Mouse (Mus musculus) neural tube, embryonic 11.5 days (tissue): ENCODE data around the gene Vps50. TPM values are rescaled to one million over a fixed set of nuclear protein-coding genes. Genes with fewer than 3 reads are reported as not detected.
"Not testable (repeated sequence)": the region's sequence is repeated elsewhere in the genome, so short reads cannot be mapped to it uniquely, and the experiment has no call there.

Source experiments
- ATAC-seq: fragments of 200-750 bp; cut with Nextera tagmentation; 2 replicates; pipeline ENCODE4 v1.8.0; 2017; ENCODE audit warnings: moderate number of reproducible peaks, mild to moderate bottlenecking, moderate TSS enrichment, moderate library complexity; ENCODE audit not compliant: insufficient read depth, low FRiP score, low TSS enrichment
- DNase-seq: peaks from one replicate; pipeline ENCODE4 v3.0.0-alpha.2; 2015; ENCODE audit warnings: low spot score
- H3K27ac ChIP-seq: fragments of 300-500 bp; sonication (generic); 2 replicates; pipeline ENCODE4 v1.5.1; 2014; ENCODE audit warnings: low read depth, mild to moderate bottlenecking, low read length
- H3K27me3 ChIP-seq: fragments of 300-500 bp; sonication (generic); 2 replicates; pipeline ENCODE4 v1.6.1; 2014; ENCODE audit warnings: mild to moderate bottlenecking, low read length, mixed read lengths; ENCODE audit not compliant: control insufficient read depth, insufficient read depth
- H3K36me3 ChIP-seq: fragments of 300-500 bp; sonication (generic); 2 replicates; pipeline ENCODE4 v1.6.1; 2014; ENCODE audit warnings: mild to moderate bottlenecking, low read length, moderate library complexity, mixed read lengths; ENCODE audit not compliant: control insufficient read depth, insufficient read depth
- H3K4me1 ChIP-seq: fragments of 300-500 bp; sonication (generic); 2 replicates; pipeline ENCODE4 v1.6.1; 2014; ENCODE audit warnings: low read length, mixed read lengths; ENCODE audit not compliant: control insufficient read depth, insufficient read depth
- H3K4me2 ChIP-seq: fragments of 300-500 bp; sonication (generic); 2 replicates; pipeline ENCODE4 v1.6.1; 2014; ENCODE audit warnings: low read depth, mild to moderate bottlenecking, moderate library complexity
- H3K4me3 ChIP-seq: fragments of 300-500 bp; sonication (generic); 2 replicates; pipeline ENCODE4 v1.5.1; 2014; ENCODE audit warnings: low read depth, low read length
- H3K9ac ChIP-seq: fragments of 300-500 bp; sonication (generic); 2 replicates; pipeline ENCODE4 v1.6.1; 2014; ENCODE audit warnings: mild to moderate bottlenecking, low read length
- H3K9me3 ChIP-seq: fragments of 300-500 bp; sonication (generic); 2 replicates; pipeline ENCODE4 v1.6.1; 2016; ENCODE audit warnings: low read length; ENCODE audit not compliant: control insufficient read depth
- WGBS: fragments of 180-500 bp; shearing (Covaris S2); extraction: QIAGEN DNeasy Blood & Tissue Kit; methylation state at CpG from one replicate; pipeline ENCODE4 v1.1.7; 2014; 5-methylcytosine and 5-hydroxymethylcytosine counted together
- polyA plus RNA-seq: library from polyadenylated mRNA; unstranded; fragments of >200 nt; fragmentation: Nextera tagmentation; extraction: Ambion mirVana; gene quantifications from 2 replicates; pipeline ENCODE4 v1.2.1, GENCODE M21; 2014

Gene Vps50
- polyA plus RNA-seq, 1 experiment from 2014 or later: 41.8 TPM

DNA sequence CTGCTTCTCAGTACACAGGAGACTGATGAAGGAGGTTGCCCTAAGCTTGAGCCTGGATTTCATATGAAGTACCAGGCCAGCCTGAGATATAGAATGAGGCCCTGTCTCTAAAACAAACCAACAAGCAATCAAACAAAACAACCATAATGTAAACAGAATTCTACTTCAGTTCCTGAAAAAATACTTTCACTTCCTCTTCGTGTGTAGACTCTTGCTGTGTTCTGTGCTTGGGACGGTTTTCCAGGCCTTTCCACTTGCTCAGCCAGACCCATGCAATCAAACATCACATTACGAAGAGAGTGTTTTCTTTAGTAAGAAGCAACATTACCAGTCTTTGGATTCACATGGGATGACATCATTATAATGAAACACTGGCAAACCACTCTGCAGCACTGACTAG, 16.5 kb upstream of the Vps50 start:
- no peak overlapping the region for H3K4me2 ChIP-seq
- no peak overlapping the region for H3K9ac ChIP-seq
- H3K27me3 ChIP-seq: no peaks in the 10 kb centered on the region
- 84% methylated on average over 3 of the region's 3 CpGs for WGBS
- DNase-seq (no peak), ATAC-seq (no peak)
- no peak overlapping the region for H3K27ac ChIP-seq
- no peak overlapping the region for H3K4me3 ChIP-seq
- no peaks in the 10 kb centered on the region for H3K4me1 ChIP-seq
- no peaks in the 10 kb centered on the region for H3K9me3 ChIP-seq
- no peaks in the 10 kb centered on the region for H3K36me3 ChIP-seq

DNA sequence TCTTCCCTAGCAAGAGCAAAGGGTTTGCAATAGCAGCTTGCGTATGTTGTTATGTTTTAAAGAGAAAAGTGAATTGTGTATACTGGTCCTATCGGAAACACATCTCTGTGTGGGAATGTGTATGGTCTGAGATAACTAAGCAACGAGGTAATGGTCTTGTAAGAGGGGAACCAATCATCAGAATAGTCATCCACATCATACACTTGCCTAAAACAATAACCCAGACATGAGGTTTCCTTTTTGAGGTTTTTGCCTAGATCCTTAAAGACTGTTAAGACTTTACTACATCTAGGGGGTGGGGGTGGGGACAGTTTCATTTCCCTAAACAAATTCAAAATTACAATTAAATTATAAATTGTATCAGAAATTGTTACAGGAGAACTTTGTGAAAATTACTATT, 13.0 kb upstream of the Vps50 start:
- WGBS: 82% methylated on average over 3 of the region's 3 CpGs
- H3K27ac ChIP-seq: no peak overlapping the region
- no peaks in the 10 kb centered on the region for H3K9me3 ChIP-seq
- DNase-seq (no peak), ATAC-seq (no peak)
- H3K4me2 ChIP-seq: no peak overlapping the region
- no peak overlapping the region for H3K4me3 ChIP-seq
- H3K27me3 ChIP-seq: no peaks in the 10 kb centered on the region
- H3K36me3 ChIP-seq: no peaks in the 10 kb centered on the region
- H3K4me1 ChIP-seq: no peaks in the 10 kb centered on the region
- H3K9ac ChIP-seq: no peak overlapping the region

DNA sequence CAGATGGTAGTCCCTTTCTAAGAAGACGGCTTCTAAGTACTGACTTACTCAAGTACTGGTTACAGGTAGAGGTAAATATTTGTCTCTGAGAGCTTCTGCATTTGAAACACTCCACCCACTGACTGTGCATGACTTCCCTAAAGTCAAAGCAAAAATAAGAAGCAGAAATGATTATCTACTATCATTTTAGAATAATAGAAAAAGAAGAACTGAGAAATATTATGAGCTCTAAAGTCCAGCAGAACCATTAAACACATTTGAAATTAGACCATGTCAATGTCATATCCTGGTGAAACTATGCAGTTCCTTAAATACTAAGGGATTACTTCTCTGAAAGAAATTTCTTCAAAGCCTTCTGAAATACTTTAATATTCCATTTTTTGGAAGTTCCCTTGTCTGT, 10.8 kb upstream of the Vps50 start:
- H3K9ac ChIP-seq: no peak overlapping the region
- no peak overlapping the region for H3K27ac ChIP-seq
- H3K27me3 ChIP-seq: no peaks in the 10 kb centered on the region
- no peak for ATAC-seq
- no peak overlapping the region for H3K4me3 ChIP-seq
- H3K4me2 ChIP-seq: no peak overlapping the region
- no peaks in the 10 kb centered on the region for H3K9me3 ChIP-seq
- DNase-seq: no peak
- H3K4me1 ChIP-seq: no peaks in the 10 kb centered on the region
- 94% methylated on average over 1 of the region's 1 CpGs for WGBS
- H3K36me3 ChIP-seq: no peaks in the 10 kb centered on the region

DNA sequence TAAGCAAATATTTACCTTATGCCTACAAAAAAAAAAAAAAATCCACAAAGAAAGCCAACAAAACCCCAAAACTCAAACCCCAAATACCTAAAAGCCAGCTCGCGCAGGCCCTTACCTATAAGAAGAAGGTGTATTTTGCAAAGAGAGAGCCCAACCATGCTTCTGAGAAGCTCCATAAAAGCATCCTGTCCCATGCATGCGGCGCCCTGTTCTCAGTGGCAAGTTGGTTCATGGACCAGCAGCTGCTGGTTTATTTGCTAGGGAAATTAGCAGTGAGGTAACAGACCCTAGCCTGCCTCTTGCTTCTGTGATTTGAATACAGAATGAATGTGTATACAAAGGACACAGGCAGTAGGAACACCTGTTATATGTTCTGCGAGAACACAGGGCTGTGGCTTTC, 3.9 kb upstream of the Vps50 start:
- H3K27me3 ChIP-seq: no peaks in the 10 kb centered on the region
- no peak overlapping the region for H3K27ac ChIP-seq
- no peak overlapping the region for H3K4me3 ChIP-seq
- 85% methylated on average over 5 of the region's 5 CpGs for WGBS
- no peaks in the 10 kb centered on the region for H3K4me1 ChIP-seq
- no peaks in the 10 kb centered on the region for H3K36me3 ChIP-seq
- H3K9me3 ChIP-seq: no peaks in the 10 kb centered on the region
- DNase-seq (no peak), ATAC-seq (no peak)
- H3K4me2 ChIP-seq: no peak overlapping the region
- no peak overlapping the region for H3K9ac ChIP-seq

DNA sequence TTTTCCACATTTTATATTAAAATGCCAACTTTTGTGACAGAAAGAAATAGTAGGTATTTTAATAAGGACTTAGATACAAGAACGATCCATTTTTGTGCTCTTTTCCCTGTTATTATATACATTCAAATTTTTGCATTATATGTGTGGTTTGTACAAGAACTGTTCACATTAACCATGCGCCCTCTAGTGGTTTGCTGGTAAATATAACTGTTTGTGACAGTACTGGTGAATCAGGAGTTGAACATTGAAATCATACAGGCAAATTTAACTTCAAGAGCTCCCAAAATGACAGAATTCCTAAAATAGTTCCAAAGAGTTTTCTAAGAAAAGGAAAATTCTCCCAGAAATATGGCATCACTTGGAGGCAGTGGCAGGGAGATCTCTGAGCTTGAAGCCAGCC, 2.0 kb upstream of the Vps50 start:
- no peak overlapping the region for H3K4me2 ChIP-seq
- H3K9me3 ChIP-seq: no peaks in the 10 kb centered on the region
- no peak overlapping the region for H3K9ac ChIP-seq
- H3K36me3 ChIP-seq: no peaks in the 10 kb centered on the region
- no peaks in the 10 kb centered on the region for H3K27me3 ChIP-seq
- H3K4me1 ChIP-seq: no peaks in the 10 kb centered on the region; the same call in 1 of the 2 replicates
- no peak for ATAC-seq
- 10% methylated on average over 2 of the region's 2 CpGs for WGBS
- DNase-seq: peak; percentile 45
- no peak overlapping the region for H3K4me3 ChIP-seq
- no peak overlapping the region for H3K27ac ChIP-seq

DNA sequence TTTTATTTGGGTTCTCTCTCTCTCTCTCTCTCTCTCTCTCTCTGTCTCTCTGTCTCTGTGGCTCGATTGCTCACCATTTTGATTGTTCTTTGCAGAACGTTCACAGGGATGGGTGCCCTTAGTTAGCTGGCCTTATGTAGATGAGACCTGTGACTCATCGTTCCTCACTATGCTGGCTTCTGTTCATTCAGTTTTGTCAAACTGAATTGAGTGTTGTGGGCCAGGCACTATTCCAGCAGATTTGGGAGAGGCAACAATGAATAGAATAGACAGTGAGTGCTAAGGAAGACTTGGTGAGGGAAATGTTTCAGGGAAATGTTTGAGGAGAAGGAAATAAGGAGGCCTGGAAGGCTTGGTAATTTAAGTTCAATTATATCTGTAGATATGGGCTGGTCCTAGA, 2.1 kb downstream of the Vps50 start:
- H3K9ac ChIP-seq: no peak overlapping the region
- WGBS: 87% methylated on average over 3 of the region's 3 CpGs
- no peak overlapping the region for H3K27ac ChIP-seq
- H3K9me3 ChIP-seq: no peaks in the 10 kb centered on the region
- DNase-seq (no peak), ATAC-seq (no peak)
- no peak overlapping the region for H3K4me2 ChIP-seq
- no peaks in the 10 kb centered on the region; the same call in 1 of the 2 replicates for H3K4me1 ChIP-seq
- H3K27me3 ChIP-seq: no peaks in the 10 kb centered on the region
- no peak overlapping the region for H3K4me3 ChIP-seq
- H3K36me3 ChIP-seq: no peaks in the 10 kb centered on the region

DNA sequence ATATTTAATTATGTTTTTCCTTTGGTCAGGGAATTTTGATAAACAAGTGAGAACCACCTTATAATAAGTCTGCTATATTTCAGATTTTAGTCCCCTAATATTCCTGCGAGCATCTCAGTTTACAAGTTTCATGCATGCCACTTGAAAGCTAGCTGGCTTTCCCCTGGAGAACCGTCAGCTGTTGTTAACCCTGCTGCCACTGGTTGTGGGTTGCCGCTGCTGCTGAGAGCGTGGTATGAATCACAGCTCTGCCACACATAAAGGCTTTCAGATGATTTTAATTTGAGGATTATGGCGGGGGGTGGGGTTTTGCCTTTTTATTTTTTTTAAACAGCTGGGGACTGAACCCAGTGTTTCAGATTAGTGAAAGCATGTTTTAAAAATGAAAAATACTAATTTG, 7.1 kb downstream of the Vps50 start:
- Histone ChIP-seq H3K27ac (no peak overlapping the region), H3K9ac (no peak overlapping the region), H3K4me2 (no peak overlapping the region), H3K4me1 (no peaks in the 10 kb centered on the region), H3K9me3 (no peaks in the 10 kb centered on the region), H3K4me3 (no peak overlapping the region), H3K27me3 (no peaks in the 10 kb centered on the region), H3K36me3 (no peaks in the 10 kb centered on the region)
- ATAC-seq (no peak), DNase-seq (no peak)
- WGBS: 88% methylated on average over 5 of the region's 5 CpGs

DNA sequence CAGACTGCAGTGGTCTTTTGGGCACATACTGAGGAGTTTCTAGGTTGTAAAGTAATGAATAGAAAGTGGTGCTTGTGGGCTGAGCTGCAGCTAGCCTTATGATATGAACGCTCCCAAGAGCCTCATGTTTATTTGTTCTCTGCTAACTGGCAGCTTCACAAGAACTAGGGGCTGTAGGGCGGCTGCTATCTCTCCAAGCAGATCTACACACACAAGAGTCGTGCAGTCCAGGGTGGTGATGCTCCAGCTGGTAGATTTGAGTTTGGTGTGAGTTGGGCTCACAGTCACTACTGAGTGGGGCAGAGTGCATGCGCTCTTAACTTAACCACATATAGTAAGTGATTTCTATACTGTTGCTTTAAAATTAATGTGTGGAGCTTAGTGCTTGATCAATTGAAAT, 8.9 kb downstream of the Vps50 start:
- ATAC-seq (no peak), DNase-seq (no peak)
- Histone ChIP-seq H3K27me3 (no peaks in the 10 kb centered on the region), H3K4me2 (no peak overlapping the region), H3K9me3 (no peaks in the 10 kb centered on the region), H3K36me3 (no peaks in the 10 kb centered on the region), H3K27ac (no peak overlapping the region), H3K9ac (no peak overlapping the region), H3K4me1 (no peaks in the 10 kb centered on the region), H3K4me3 (no peak overlapping the region)
- WGBS: 83% methylated on average over 4 of the region's 4 CpGs

DNA sequence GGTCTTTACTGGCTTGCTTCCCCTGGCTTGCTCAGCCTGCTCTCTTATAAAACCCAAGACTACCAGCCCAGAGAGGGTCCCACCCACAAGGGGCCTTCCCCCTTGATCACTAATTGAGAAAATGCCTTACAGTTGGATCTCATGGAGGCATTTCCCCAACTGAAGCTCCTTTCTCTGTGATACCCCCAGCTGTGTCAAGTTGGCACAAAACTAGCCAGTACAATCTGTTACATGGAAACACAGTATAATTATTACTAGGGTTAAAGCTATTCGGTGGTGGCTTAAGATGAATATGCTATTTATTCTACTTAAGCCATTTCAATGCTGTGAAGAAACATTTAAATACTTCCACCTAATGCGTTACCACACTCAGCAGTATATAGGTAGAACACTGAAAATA, 10.0 kb downstream of the Vps50 start:
- H3K4me2 ChIP-seq, H3K4me3 ChIP-seq, H3K9ac ChIP-seq, H3K27ac ChIP-seq, H3K9me3 ChIP-seq, H3K27me3 ChIP-seq, DNase-seq, ATAC-seq, H3K4me1 ChIP-seq, H3K36me3 ChIP-seq: not testable (repeated sequence)
- 94% methylated on average over 2 of the region's 2 CpGs for WGBS
